Mouse (Mus musculus) lung, postnatal 10 days (tissue): ENCODE results near the gene Mcu.

ENCODE experiments used
- DNase-seq: peaks from one replicate; pipeline ENCODE4 v3.0.0; 2021

The Mcu gene

GRCm38 (mm10) chr10:59616522-59616921 is at the start of gene Mcu:
Gene Mcu (minus strand): TSS chr10:59616692.
- peak; percentile 97 for DNase-seq

- DNase-seq: no peak
These were observed 49.2 kb upstream of the Mcu start for GRCm38 (mm10) chr10:59665503-59666291.

GRCm38 (mm10) chr10:59664765-59665164 is 48.3 kb upstream of the Mcu start:
- no peak for DNase-seq

- DNase-seq: no peak
These were observed 40.3 kb upstream of the Mcu start for GRCm38 (mm10) chr10:59656799-59657198.

- DNase-seq: no peak
These were observed 30.4 kb upstream of the Mcu start for GRCm38 (mm10) chr10:59646821-59647378.

- DNase-seq: no peak
These were observed 28.7 kb upstream of the Mcu start for GRCm38 (mm10) chr10:59645153-59645552.

- no peak for DNase-seq
These were observed 28.2 kb upstream of the Mcu start for GRCm38 (mm10) chr10:59644710-59645109.

- no peak for DNase-seq
These were observed 27.2 kb upstream of the Mcu start for GRCm38 (mm10) chr10:59643645-59644044.

GRCm38 (mm10) chr10:59642659-59643377 is 26.3 kb upstream of the Mcu start:
- peak; percentile 13 for DNase-seq

GRCm38 (mm10) chr10:59638576-59638975 is 22.1 kb upstream of the Mcu start:
- no peak for DNase-seq

GRCm38 (mm10) chr10:59637596-59638124 is 21.2 kb upstream of the Mcu start:
- no peak for DNase-seq

GRCm38 (mm10) chr10:59636751-59637533 is 20.4 kb upstream of the Mcu start:
- no peak for DNase-seq

- no peak for DNase-seq
These were observed 19.6 kb upstream of the Mcu start for GRCm38 (mm10) chr10:59636048-59636447.

GRCm38 (mm10) chr10:59629506-59629782 is 13.0 kb upstream of the Mcu start:
- DNase-seq: no peak

GRCm38 (mm10) chr10:59628641-59629505 is 12.4 kb upstream of the Mcu start:
- no peak for DNase-seq

- DNase-seq: no peak
These were observed 7.0 kb upstream of the Mcu start for GRCm38 (mm10) chr10:59623496-59623895.

- no peak for DNase-seq
These were observed 4.9 kb upstream of the Mcu start for GRCm38 (mm10) chr10:59621355-59621754.

GRCm38 (mm10) chr10:59617776-59618175 is 1.3 kb upstream of the Mcu start:
- no peak for DNase-seq

- peak; percentile 84 for DNase-seq
These were observed 441 bp downstream of the Mcu start, which contains the start of gene Gm10322 for GRCm38 (mm10) chr10:59615981-59616520. Gene Gm10322 (plus strand): TSS chr10:59616063.

- no peak for DNase-seq
These were observed 1.1 kb downstream of the Mcu start for GRCm38 (mm10) chr10:59615411-59615810.

- no peak for DNase-seq
These were observed 2.4 kb downstream of the Mcu start for GRCm38 (mm10) chr10:59614141-59614540.

- DNase-seq: no peak
These were observed 3.2 kb downstream of the Mcu start for GRCm38 (mm10) chr10:59613276-59613675.
